Mouse (Mus musculus) MEL (cell line): ENCODE measurements around the gene Emc8.

Experiments used
- BHLHE40 ChIP-seq: IDR thresholded peaks from 2 replicates; pipeline ENCODE4 v1.6.1; 2012; ENCODE audit warnings: low read depth, mild to moderate bottlenecking, inconsistent platforms, low read length, improper control_type of control experiment, borderline replicate concordance
- CTCF ChIP-seq, 3 experiments: IDR thresholded peaks in 2 of 3; conservative IDR thresholded peaks in 1 of 3; 2 replicates each; pipeline ENCODE4 v1.5.1; 2011 to 2012; ENCODE audit warnings: low read length in 3 of 3, low read depth in 2 of 3, mild to moderate bottlenecking in 2 of 3, improper control_type of control experiment in 1 of 3, inconsistent platforms in 1 of 3, mixed read lengths in 1 of 3, moderate library complexity in 1 of 3; ENCODE audit not compliant: control insufficient read depth in 1 of 3, insufficient read depth in 1 of 3, poor library complexity in 1 of 3, severe bottlenecking in 1 of 3
- EP300 ChIP-seq, 2 experiments: IDR thresholded peaks; 2 replicates each; pipeline ENCODE4 v1.6.1; 2011; ENCODE audit warnings: improper control_type of control experiment in 2 of 2, low read length in 2 of 2, low read depth in 1 of 2, mild to moderate bottlenecking in 1 of 2
- GABPA ChIP-seq: IDR thresholded peaks from 2 replicates; pipeline ENCODE4 v1.6.1; 2012; ENCODE audit warnings: low read depth, mild to moderate bottlenecking, inconsistent platforms, low read length, improper control_type of control experiment, moderate library complexity
- GATA1 ChIP-seq: IDR thresholded peaks from 2 replicates; pipeline ENCODE4 v1.6.1; 2011; ENCODE audit warnings: low read depth, low read length, improper control_type of control experiment
- MAX ChIP-seq: IDR thresholded peaks from 2 replicates; pipeline ENCODE4 v1.6.1; 2011; ENCODE audit warnings: low read length, improper control_type of control experiment
- MXI1 ChIP-seq: IDR thresholded peaks from 2 replicates; pipeline ENCODE4 v1.6.1; 2011; ENCODE audit warnings: mild to moderate bottlenecking, low read depth, low read length, improper control_type of control experiment
- NELFE ChIP-seq: IDR thresholded peaks from 2 replicates; pipeline ENCODE4 v1.6.1; 2011; ENCODE audit warnings: low read depth, low read length, improper control_type of control experiment
- POLR2AphosphoS5 ChIP-seq: IDR thresholded peaks from 2 replicates; pipeline ENCODE4 v1.6.1; 2012; ENCODE audit warnings: low read depth, borderline replicate concordance, mild to moderate bottlenecking, inconsistent platforms, low read length, moderate library complexity, mixed read lengths
- TCF12 ChIP-seq: IDR thresholded peaks from 2 replicates; pipeline ENCODE4 v1.6.1; 2014; ENCODE audit warnings: low read depth, mild to moderate bottlenecking, inconsistent platforms, low read length, improper control_type of control experiment, moderate library complexity
- USF1 ChIP-seq: IDR thresholded peaks from 2 replicates; pipeline ENCODE4 v1.6.1; 2014; ENCODE audit warnings: low read depth, mild to moderate bottlenecking, inconsistent platforms, low read length, improper control_type of control experiment, moderate library complexity
- ZMIZ1 ChIP-seq: IDR thresholded peaks from 2 replicates; pipeline ENCODE4 v1.6.1; 2012; ENCODE audit warnings: low read depth, mild to moderate bottlenecking, inconsistent platforms, low read length, improper control_type of control experiment, moderate library complexity

DNA sequence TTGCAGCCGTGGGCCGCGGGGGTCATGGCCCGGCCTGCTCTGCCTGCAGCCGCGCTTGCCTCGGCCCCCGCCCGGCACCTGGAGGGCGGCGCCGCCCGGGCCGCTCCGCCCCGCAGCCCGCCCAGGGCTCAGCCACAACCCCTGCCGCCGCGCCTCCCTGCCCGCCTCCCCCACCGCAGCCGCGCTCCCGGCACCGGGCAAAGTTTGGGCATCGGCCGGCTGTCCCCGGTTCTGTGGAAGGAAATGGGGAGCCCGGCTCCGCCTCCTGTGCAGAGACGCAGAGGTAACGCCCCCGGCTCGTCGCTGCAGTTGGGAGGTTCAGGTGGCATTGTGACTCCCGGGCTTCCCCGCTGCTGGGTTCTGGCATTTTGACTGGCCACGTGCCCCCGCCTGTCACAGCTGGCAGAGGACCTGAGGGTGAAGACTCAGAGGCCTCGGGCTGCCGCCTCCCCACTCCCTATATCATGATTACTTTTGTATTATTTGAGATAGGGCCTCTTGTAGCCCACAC, 34.0 kb downstream of the Emc8 start:
- TF ChIP-seq MAX (peak; percentile 47; the same call in 1 of the 2 replicates), GABPA (no peak), CTCF (IDR thresholded peaks at IDR 0.05 in 2 of 3, conservative IDR thresholded peaks at IDR 0.05 in 1 of 3; ENCODE audit: control insufficient read depth in 1 of 3, insufficient read depth in 1 of 3, low read depth in 2 of 3, low read length in 3 of 3, poor library complexity in 1 of 3, severe bottlenecking in 1 of 3) (no peak), TCF12 (no peak), USF1 (peak; percentile 81), BHLHE40 (no peak), GATA1 (no peak), NELFE (no peak), EP300 (IDR thresholded peaks at IDR 0.05; ENCODE audit: low read depth in 1 of 2, low read length in 2 of 2) (no peak), MXI1 (peak; percentile 75; the same call in 1 of the 2 replicates), ZMIZ1 (no peak), POLR2AphosphoS5 (no peak)
